Mouse (Mus musculus): ENCODE results near the gene Prr14l.
"Not testable (repeated sequence)": the region's sequence is repeated elsewhere in the genome, so short reads cannot be mapped to it uniquely, and the experiment has no call there.

DNA sequence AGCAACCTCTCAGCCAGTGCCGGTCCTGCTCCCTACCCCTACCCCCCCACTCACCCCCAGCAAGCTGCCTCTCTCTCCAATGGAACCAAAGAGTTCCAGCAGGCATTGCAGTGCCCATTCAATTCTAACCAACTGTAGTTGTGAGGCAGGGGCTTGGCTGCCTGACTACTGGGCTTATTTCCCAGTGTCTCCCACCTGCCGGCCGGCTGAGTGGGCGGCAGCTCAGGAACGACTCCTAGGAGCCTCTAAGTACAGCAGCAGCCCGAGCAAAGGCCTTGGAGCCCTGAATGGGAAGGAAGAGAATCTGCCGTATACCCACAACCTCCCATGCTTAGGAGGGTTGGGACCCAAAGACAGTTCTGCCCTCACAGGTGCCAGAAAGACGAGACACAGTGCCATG is 113.2 kb downstream of the Prr14l start:
- not testable (repeated sequence) for TF ChIP-seq POLR2A (IDR thresholded peaks at IDR 0.05; ENCODE audit: borderline replicate concordance, control insufficient read depth, low read depth, low read length); CTCF (IDR thresholded peaks at IDR 0.05; ENCODE audit: control insufficient read depth, insufficient read depth, low read length)
